Mouse (Mus musculus) lung, postnatal 0 days (tissue): ENCODE results near the gene Fam183b. TPM values are rescaled to one million over a fixed set of nuclear protein-coding genes. Genes with fewer than 3 reads are reported as not detected.
"Not testable (repeated sequence)": the region's sequence is repeated elsewhere in the genome, so short reads cannot be mapped to it uniquely, and the experiment has no call there.

ENCODE experiments used
- ATAC-seq: fragments of 200-750 bp; cut with Nextera tagmentation; 2 replicates; pipeline ENCODE4 v1.8.0; 2017; ENCODE audit warnings: moderate library complexity
- DNase-seq: peaks from one replicate; pipeline ENCODE4 v3.0.0-alpha.2; 2016; ENCODE audit warnings: low spot score
- H3K27ac ChIP-seq: fragments of 300-500 bp; sonication (generic); 2 replicates; pipeline ENCODE4 v1.5.1; 2014; ENCODE audit warnings: antibody characterized with exemption, mild to moderate bottlenecking, low read length, mixed read lengths
- H3K27me3 ChIP-seq: fragments of 300-500 bp; sonication (generic); replicated peaks from 2 replicates; pipeline ENCODE4 v1.6.1; 2014; ENCODE audit warnings: low read length, mixed read lengths; ENCODE audit not compliant: insufficient read depth
- H3K36me3 ChIP-seq: fragments of 300-500 bp; sonication (generic); 2 replicates; pipeline ENCODE4 v1.6.1; 2014; ENCODE audit warnings: low read length, mixed read lengths; ENCODE audit not compliant: insufficient read depth
- H3K4me1 ChIP-seq: fragments of 300-500 bp; sonication (generic); 2 replicates; pipeline ENCODE4 v1.6.1; 2014; ENCODE audit warnings: antibody characterized with exemption, low read depth, low read length, mixed read lengths; ENCODE audit not compliant: insufficient read depth
- H3K4me2 ChIP-seq: fragments of 300-500 bp; sonication (generic); replicated peaks from 2 replicates; pipeline ENCODE4 v1.6.1; 2014; ENCODE audit warnings: low read depth, mild to moderate bottlenecking, low read length, moderate library complexity, mixed read lengths
- H3K4me3 ChIP-seq: fragments of 300-500 bp; sonication (generic); 2 replicates; pipeline ENCODE4 v1.5.1; 2014; ENCODE audit warnings: low read depth, low read length
- H3K9ac ChIP-seq: fragments of 300-500 bp; sonication (generic); replicated peaks from 2 replicates; pipeline ENCODE4 v1.6.1; 2014; ENCODE audit warnings: low read depth, mild to moderate bottlenecking
- H3K9me3 ChIP-seq: fragments of 300-500 bp; sonication (generic); 2 replicates; pipeline ENCODE4 v1.6.1; 2016; ENCODE audit warnings: low read length, mixed read lengths
- CTCF ChIP-seq: IDR thresholded peaks from 2 replicates; pipeline ENCODE4 v1.5.1; 2016; ENCODE audit warnings: antibody characterized with exemption, mild to moderate bottlenecking
- EP300 ChIP-seq: IDR thresholded peaks from 2 replicates; pipeline ENCODE4 v1.6.1; 2016; ENCODE audit warnings: antibody characterized with exemption, mild to moderate bottlenecking, control low read depth
- WGBS: fragments of 180-500 bp; shearing (Covaris S2); extraction: QIAGEN DNeasy Blood & Tissue Kit; methylation state at CpG from one replicate; pipeline ENCODE4 v1.1.7; 2014; 5-methylcytosine and 5-hydroxymethylcytosine counted together
- polyA plus RNA-seq: library from polyadenylated mRNA; unstranded; fragments of >200 nt; fragmentation: Nextera tagmentation; extraction: Ambion mirVana; gene quantifications from 2 replicates; pipeline ENCODE4 v1.2.1, GENCODE M21; 2015

Gene Fam183b
- polyA plus RNA-seq, 1 experiment from 2014 or later, result 31.4 TPM

- TF ChIP-seq EP300 (no peak), CTCF (no peak)
- no peaks in the 10 kb centered on the region for H3K27me3 ChIP-seq
- H3K9me3 ChIP-seq, result no peaks in the 10 kb centered on the region
- DNase-seq, result no peak
- 72% methylated on average over 3 of the region's 3 CpGs for WGBS
- no peak overlapping the region for H3K4me2 ChIP-seq
- H3K4me3 ChIP-seq, result no peak overlapping the region
- no peak overlapping the region for H3K27ac ChIP-seq
- no peaks in the 10 kb centered on the region for H3K4me1 ChIP-seq
- ATAC-seq, result no peak
- no peaks in the 10 kb centered on the region for H3K36me3 ChIP-seq
- no peak overlapping the region for H3K9ac ChIP-seq
Observed at GRCm38 (mm10) chr11:58829764-58830163, 28.0 kb upstream of the Fam183b start.

- H3K36me3 ChIP-seq, DNase-seq, H3K4me3 ChIP-seq, H3K9ac ChIP-seq, H3K27ac ChIP-seq, H3K4me2 ChIP-seq, ATAC-seq, H3K4me1 ChIP-seq, H3K27me3 ChIP-seq, H3K9me3 ChIP-seq: not testable (repeated sequence)
Observed at GRCm38 (mm10) chr11:58828937-58829336, 27.2 kb upstream of the Fam183b start, which contains the start of gene Olfr312. TSS of gene Olfr312 (plus strand) at chr11:58829237.

GRCm38 (mm10) chr11:58815676-58816075 lies 13.9 kb upstream of the Fam183b start:
- no peaks in the 10 kb centered on the region for H3K9me3 ChIP-seq
- H3K27ac ChIP-seq, result no peak overlapping the region
- no peak overlapping the region for H3K4me2 ChIP-seq
- H3K4me1 ChIP-seq, result no peaks in the 10 kb centered on the region
- H3K4me3 ChIP-seq, result no peak overlapping the region
- H3K27me3 ChIP-seq, result no peaks in the 10 kb centered on the region
- H3K36me3 ChIP-seq, result no peaks in the 10 kb centered on the region
- ATAC-seq (no peak), DNase-seq (no peak)
- 70% methylated on average over 1 of the region's 1 CpGs for WGBS
- H3K9ac ChIP-seq, result no peak overlapping the region
- TF ChIP-seq CTCF (no peak), EP300 (no peak)

- not testable (repeated sequence) for H3K27ac ChIP-seq, H3K4me2 ChIP-seq, H3K9me3 ChIP-seq, DNase-seq, H3K36me3 ChIP-seq, H3K9ac ChIP-seq, H3K27me3 ChIP-seq, H3K4me1 ChIP-seq, H3K4me3 ChIP-seq, ATAC-seq
- 32% methylated on average over 1 of the region's 1 CpGs for WGBS
Observed at GRCm38 (mm10) chr11:58814700-58815099, 12.9 kb upstream of the Fam183b start, which contains the start of gene Olfr313. TSS of gene Olfr313 (plus strand) at chr11:58815000.

GRCm38 (mm10) chr11:58812001-58812400 lies 10.2 kb upstream of the Fam183b start:
- Histone ChIP-seq H3K27me3 (no peaks in the 10 kb centered on the region), H3K4me1 (no peaks in the 10 kb centered on the region), H3K9me3 (no peaks in the 10 kb centered on the region), H3K36me3 (no peaks in the 10 kb centered on the region), H3K27ac (no peak overlapping the region), H3K4me2 (no peak overlapping the region), H3K4me3 (no peak overlapping the region), H3K9ac (no peak overlapping the region)
- TF ChIP-seq CTCF (peak; percentile 42), EP300 (no peak)
- ATAC-seq, result no peak
- 4% methylated on average over 1 of the region's 1 CpGs for WGBS
- no peak for DNase-seq

GRCm38 (mm10) chr11:58804393-58804792 lies 2.6 kb upstream of the Fam183b start:
- Histone ChIP-seq H3K9me3 (no peaks in the 10 kb centered on the region), H3K4me1 (no peaks in the 10 kb centered on the region), H3K9ac (no peak overlapping the region), H3K36me3 (no peaks in the 10 kb centered on the region), H3K27ac (no peak overlapping the region), H3K4me3 (no peak overlapping the region), H3K27me3 (no peaks in the 10 kb centered on the region), H3K4me2 (no peak overlapping the region)
- 16% methylated on average over 2 of the region's 2 CpGs for WGBS
- no peak for TF ChIP-seq CTCF
- no peak for TF ChIP-seq EP300
- no peak for DNase-seq
- no peak for ATAC-seq

- DNase-seq (no peak), ATAC-seq (no peak)
- TF ChIP-seq CTCF (no peak), EP300 (no peak)
- H3K4me3 ChIP-seq, result no peak overlapping the region
- no peaks in the 10 kb centered on the region for H3K27me3 ChIP-seq
- H3K4me2 ChIP-seq, result no peak overlapping the region
- no peaks in the 10 kb centered on the region for H3K9me3 ChIP-seq
- no peaks in the 10 kb centered on the region for H3K36me3 ChIP-seq
- WGBS, result 34% methylated on average over 4 of the region's 4 CpGs
- H3K9ac ChIP-seq, result no peak overlapping the region
- H3K27ac ChIP-seq, result no peak overlapping the region
- no peaks in the 10 kb centered on the region for H3K4me1 ChIP-seq
Observed at GRCm38 (mm10) chr11:58803871-58804270, 2.1 kb upstream of the Fam183b start.
